Mouse (Mus musculus) cerebellum, adult (tissue): ENCODE data around the gene Apol8.
A peak's percentile ranks its signal among the peaks of the same experiment; 100 is the strongest.

ENCODE experiments used
- ATAC-seq: cut with Nextera tagmentation; 2 replicates; pipeline ENCODE4 v1.9.2; 2017; ENCODE audit warnings: mild to moderate bottlenecking, moderate library complexity, mixed read lengths; ENCODE audit not compliant: insufficient number of reproducible peaks, low FRiP score, low TSS enrichment

The Apol8 gene

DNA sequence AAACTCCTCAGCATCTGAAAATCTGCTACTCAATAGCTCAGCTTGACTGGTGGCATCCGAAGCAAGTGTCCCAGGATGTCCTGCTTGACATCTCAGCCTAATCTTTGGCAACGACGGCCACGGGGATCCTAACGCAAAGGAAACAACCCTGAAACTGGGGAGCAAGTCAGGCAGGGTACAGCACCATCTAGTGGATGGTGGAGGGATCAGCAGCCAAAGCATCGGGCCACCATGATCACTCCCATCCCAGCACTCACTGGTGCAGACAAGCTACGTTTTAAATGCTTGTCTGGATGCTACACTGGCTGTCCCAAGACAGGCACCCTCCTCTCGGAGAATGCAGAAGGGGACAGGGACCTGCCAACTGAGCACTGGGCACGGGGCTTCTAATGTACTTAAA lies at the start of gene Apol8:
Apol8 (minus strand) TSS at position 156 of the 400 bp plus-strand sequence.
- ATAC-seq = peak; percentile 57

GRCm38 (mm10) chr15:77805657-77806056 lies 48.9 kb upstream of the Apol8 start:
- ATAC-seq = no peak

DNA sequence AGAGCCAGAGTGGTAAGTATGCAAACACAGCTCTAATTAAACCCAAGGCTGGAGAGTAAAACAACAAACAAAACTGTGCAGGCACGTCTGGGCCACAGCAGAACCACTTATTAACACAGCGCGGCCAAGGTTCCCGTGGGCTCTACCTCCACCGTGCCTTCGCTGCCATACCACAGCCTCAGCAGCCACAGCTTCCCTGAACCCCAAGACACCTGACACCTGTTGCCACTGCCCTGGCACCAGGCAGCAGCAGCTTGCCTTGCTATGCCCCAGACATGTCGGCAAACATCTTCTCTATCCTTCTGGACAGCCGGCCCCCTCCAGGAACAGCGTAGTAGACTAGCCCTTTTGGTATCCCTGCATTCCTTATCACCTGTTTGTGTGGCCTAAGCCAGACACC lies 48.1 kb upstream of the Apol8 start:
- ATAC-seq = no peak

DNA sequence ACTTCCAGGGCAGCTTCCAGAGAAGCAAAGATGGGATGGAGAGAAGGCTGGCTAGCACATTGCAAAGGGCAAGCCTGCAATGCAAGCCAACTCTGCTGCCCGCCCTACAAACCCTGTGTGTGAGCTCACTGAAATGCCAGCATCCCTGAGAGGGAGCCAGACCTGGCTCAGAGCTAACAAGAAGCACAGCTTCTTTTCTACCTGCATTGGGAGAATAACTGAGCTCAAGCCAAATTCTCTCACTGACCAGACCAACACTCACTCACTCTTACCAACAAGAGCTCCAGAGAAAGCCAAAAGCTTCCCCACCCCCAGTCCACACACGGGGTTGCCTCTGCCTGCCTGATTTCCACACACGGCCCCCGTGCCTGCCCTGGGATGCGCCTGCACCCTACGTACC lies 47.7 kb upstream of the Apol8 start:
- ATAC-seq = peak; percentile 57

DNA sequence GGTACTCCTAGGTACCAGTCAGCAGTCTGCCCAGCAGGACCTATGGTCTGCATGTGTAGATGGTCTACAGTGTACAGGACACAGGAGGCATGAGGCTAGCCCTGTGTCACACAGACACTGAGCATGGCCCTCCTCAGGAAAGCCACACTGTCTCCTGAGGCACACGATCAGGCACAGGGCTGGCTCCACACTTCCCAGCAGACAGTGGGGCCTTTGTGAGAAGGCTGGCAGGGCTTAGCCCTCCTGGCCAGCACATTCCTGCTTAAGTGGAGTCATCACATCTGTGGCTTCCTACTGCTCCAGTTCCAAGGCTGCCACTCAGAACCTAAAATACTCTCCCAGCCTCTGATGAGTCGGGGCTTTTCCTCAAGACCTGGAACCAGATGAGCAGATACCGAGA lies 46.9 kb upstream of the Apol8 start:
- ATAC-seq = no peak

- ATAC-seq = no peak
These were observed 46.2 kb upstream of the Apol8 start for GRCm38 (mm10) chr15:77802992-77803391.

GRCm38 (mm10) chr15:77801188-77801587 lies 44.4 kb upstream of the Apol8 start:
- no peak for ATAC-seq

GRCm38 (mm10) chr15:77800511-77800910 lies 43.7 kb upstream of the Apol8 start:
- ATAC-seq = 0 out of 2 replicates have a peak, but pooled peaks have one; percentile 8

DNA sequence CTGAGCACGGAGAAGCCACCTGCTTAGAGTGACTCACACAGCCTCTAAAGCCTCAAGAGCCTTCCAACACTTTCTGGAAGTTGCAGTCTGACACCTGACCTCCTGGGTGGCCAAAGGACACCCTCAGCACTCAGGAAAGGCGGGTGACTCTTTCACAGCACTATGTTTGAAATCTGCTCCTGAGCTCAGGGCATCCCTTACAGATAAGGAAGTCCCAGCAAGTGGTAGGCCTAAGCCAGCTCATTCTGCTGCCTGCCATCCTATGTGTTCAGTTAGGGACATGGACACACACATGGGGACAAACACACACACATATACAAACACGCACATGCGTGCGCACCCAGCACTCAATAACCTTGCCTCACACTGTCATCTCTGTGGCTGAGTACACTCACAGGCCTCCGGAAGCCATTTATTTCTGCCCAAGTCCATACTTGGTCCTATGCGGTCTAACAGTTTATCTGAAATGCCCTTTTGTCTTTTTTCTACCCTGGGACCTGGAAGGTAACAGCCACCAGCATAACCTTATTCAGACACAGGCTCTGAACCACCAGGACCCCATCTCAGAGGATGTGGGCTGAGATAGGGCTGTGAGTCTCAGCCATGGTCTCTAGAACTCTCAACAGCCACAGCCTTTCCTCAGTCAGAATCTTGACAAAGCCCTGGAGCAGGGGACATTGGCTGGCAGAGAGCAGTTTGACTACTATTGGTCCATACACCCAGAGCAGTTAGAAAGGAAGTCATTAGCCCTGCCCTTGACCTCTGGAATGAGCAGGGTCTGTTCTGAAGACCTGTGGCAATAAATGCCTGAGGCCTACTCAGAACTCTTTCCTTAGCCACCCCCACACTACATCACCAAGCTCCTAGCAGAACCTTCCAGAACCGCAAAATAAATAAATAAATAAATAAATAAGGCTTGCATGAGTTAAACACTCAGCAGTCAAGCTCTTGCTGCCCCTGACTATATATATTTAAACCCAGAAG lies 43.0 kb upstream of the Apol8 start:
- ATAC-seq = no peak

DNA sequence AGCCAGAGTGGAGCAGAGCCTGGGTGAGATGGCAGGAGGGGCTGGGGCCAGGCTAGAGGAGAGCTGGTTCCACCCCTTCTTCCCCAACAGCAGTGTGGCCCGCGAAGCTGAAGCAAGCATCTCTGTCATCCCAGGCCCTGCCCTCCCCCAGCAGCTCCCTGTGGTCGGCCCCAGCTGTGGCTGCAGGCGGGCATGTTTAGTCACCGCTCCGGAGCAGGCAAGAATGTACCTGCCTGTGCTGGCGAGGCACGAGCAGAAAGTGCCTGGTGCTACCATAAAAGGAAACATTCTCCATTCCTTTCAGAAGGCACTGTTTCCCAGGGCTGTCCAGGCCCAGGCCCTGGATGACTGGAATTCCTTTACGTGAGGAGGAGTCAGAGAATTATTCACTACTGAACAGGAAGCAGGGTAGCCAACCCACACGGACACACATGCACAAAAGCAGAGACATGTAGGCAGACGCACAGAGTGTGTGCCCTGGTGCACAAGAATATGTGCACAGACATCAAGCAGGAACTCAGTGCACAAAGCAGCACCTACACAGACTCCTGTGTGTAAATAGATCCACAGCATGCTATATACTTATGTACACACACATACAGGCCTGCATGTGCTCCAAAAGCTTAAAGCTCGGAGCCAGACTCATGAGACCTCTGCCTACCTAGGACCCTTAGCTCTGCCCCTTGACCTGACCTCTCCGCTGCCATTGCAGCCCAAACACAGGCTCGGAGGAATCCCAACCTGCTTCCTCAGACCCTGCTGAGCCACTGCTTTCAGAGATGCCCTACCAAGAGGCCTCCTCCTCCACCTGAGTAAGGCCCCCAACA lies 42.1 kb upstream of the Apol8 start:
- ATAC-seq = no peak

GRCm38 (mm10) chr15:77797609-77798411 lies 41.0 kb upstream of the Apol8 start:
- peak; percentile 57 for ATAC-seq

DNA sequence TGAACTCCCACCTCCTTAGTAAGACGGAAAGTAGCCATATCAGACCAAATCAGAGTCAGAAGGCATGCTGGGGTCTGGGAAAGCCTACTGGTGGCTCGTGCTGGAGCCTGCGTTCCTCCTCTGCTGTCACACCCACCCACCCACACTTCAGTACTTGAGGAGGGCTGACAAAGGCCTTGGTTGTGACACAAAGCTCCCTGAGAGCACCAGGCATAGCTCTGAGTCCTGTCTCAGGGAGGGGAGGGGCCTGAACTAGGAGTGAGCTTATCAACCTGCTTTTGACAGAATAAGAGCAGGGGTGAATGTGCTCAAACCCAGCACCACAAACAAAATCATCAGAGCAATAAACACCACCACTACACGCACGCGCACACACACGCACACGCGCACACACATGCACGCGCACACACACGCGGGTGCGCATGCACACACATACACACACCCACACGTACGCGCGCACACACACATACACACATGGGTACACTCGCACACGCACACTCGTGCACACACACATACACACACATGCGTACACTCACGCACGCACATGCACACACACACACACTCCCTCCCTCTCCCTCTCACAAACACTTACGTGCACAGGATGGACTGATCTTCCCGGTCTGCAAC lies 39.7 kb upstream of the Apol8 start:
- no peak for ATAC-seq

- ATAC-seq = no peak
These were observed 38.1 kb upstream of the Apol8 start for GRCm38 (mm10) chr15:77794908-77795356.

- ATAC-seq = no peak
These were observed 37.5 kb upstream of the Apol8 start for GRCm38 (mm10) chr15:77794138-77794907.

DNA sequence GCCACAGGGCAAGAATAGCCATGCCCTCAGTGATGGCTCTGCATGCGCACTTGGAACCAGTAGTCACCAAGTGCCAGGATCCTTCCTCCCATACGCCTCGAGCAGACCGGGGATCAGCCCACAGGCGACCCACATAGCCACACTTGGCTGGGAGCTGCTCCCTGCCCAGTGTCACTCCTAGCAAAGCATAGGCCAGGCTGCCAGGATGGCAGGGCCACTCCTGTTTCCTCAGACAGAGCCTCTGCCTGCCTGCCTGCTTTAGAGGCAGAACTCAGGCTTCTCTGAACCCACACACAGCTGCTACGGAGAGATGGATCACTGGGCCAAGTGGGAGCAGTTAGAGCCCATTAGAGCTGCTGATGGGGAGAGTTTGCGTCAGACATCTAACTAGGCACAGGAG lies 36.8 kb upstream of the Apol8 start:
- no peak for ATAC-seq

DNA sequence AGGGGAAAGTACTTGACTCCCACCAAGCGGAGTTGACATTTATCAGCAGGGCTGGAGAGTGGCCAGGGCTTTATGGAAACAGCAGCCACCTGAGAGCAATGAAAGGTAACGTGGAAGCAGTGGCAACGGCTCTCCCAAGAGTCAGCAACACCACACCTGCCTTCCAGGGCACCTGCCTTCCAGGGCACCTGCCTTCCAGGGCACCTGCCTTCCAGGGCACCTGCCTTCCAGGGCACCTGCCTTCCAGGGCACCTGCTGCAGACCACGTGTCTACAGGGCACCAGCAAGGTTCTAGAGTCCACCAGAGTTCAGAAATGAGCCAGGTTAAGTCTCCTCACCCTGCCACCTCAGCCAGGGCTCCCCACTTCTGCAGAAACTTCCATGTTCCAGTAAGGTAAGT lies 36.3 kb upstream of the Apol8 start:
- ATAC-seq = no peak

- ATAC-seq = no peak
These were observed 35.3 kb upstream of the Apol8 start for GRCm38 (mm10) chr15:77792056-77792455.

GRCm38 (mm10) chr15:77790656-77791405 lies 34.0 kb upstream of the Apol8 start:
- ATAC-seq = peak; percentile 33; the same call in 1 of the 2 replicates
